Mouse (Mus musculus) lung, embryonic 15.5 days (tissue): ENCODE measurements around the gene Tiam1. TPM values are rescaled to one million over a fixed set of nuclear protein-coding genes. Genes with fewer than 3 reads are reported as not detected.
A peak's percentile ranks its signal among the peaks of the same experiment; 100 is the strongest.

Experiments
- ATAC-seq: fragments of 200-750 bp; cut with Nextera tagmentation; 2 replicates; pipeline ENCODE4 v1.8.0; 2017; ENCODE audit warnings: moderate number of reproducible peaks, borderline replicate concordance; ENCODE audit not compliant: low FRiP score, low TSS enrichment; ENCODE audit errors: extremely low read depth
- H3K27ac ChIP-seq: fragments of 300-500 bp; sonication (generic); 2 replicates; pipeline ENCODE4 v1.5.1; 2015; ENCODE audit warnings: moderate library complexity, mild to moderate bottlenecking, inconsistent platforms
- H3K27me3 ChIP-seq: fragments of 300-500 bp; sonication (generic); 2 replicates; pipeline ENCODE4 v1.6.1; 2015; ENCODE audit warnings: inconsistent platforms
- H3K36me3 ChIP-seq: fragments of 300-500 bp; sonication (generic); 2 replicates; pipeline ENCODE4 v1.6.1; 2015; ENCODE audit warnings: inconsistent platforms
- H3K4me1 ChIP-seq: fragments of 300-500 bp; sonication (generic); 2 replicates; pipeline ENCODE4 v1.6.1; 2015; ENCODE audit warnings: inconsistent platforms
- H3K4me2 ChIP-seq: fragments of 300-500 bp; sonication (generic); 2 replicates; pipeline ENCODE4 v1.6.1; 2015; ENCODE audit warnings: inconsistent platforms, mild to moderate bottlenecking, moderate library complexity
- H3K4me3 ChIP-seq: fragments of 300-500 bp; sonication (generic); 2 replicates; pipeline ENCODE4 v1.5.1; 2015; ENCODE audit warnings: mild to moderate bottlenecking, inconsistent platforms
- H3K9ac ChIP-seq: fragments of 300-500 bp; sonication (generic); 2 replicates; pipeline ENCODE4 v1.6.1; 2015; ENCODE audit warnings: inconsistent platforms
- H3K9me3 ChIP-seq: fragments of 300-500 bp; sonication (generic); 2 replicates; pipeline ENCODE4 v1.6.1; 2016; ENCODE audit warnings: inconsistent platforms
- WGBS: fragments of 180-500 bp; shearing (Covaris S2); methylation state at CpG from one replicate; pipeline ENCODE4 v1.1.7; 2015; 5-methylcytosine and 5-hydroxymethylcytosine counted together
- polyA plus RNA-seq: library from polyadenylated mRNA; unstranded; fragments of >200 nt; fragmentation: Nextera tagmentation; extraction: Ambion mirVana; gene quantifications from 2 replicates; pipeline ENCODE4 v1.2.1, GENCODE M21; 2015

Gene Tiam1
- polyA plus RNA-seq, 1 experiment from 2014 or later: 10.8 TPM

GRCm38 (mm10) chr16:89986672-89987362 is 156.8 kb downstream of the Tiam1 start:
- Histone ChIP-seq H3K4me1 (peaks cover 16% of the 10 kb centered on the region; the same call in 1 of the 2 replicates), H3K9ac (no peak overlapping the region), H3K9me3 (no peaks in the 10 kb centered on the region), H3K27me3 (no peaks in the 10 kb centered on the region), H3K4me3 (no peak overlapping the region), H3K36me3 (no peaks in the 10 kb centered on the region), H3K27ac (no peak overlapping the region), H3K4me2 (no peak overlapping the region)
- ATAC-seq: no peak
- 88% methylated on average over 18 of the region's 18 CpGs for WGBS

GRCm38 (mm10) chr16:89985702-89986481 is 157.7 kb downstream of the Tiam1 start:
- H3K4me1 ChIP-seq: peaks cover 12% of the 10 kb centered on the region; the same call in 1 of the 2 replicates
- H3K4me2 ChIP-seq: no peak overlapping the region
- no peak overlapping the region for H3K4me3 ChIP-seq
- WGBS: 42% methylated on average over 20 of the region's 20 CpGs
- H3K9ac ChIP-seq: no peak overlapping the region
- no peaks in the 10 kb centered on the region for H3K27me3 ChIP-seq
- ATAC-seq: no peak
- no peaks in the 10 kb centered on the region for H3K36me3 ChIP-seq
- H3K27ac ChIP-seq: no peak overlapping the region
- H3K9me3 ChIP-seq: no peaks in the 10 kb centered on the region

GRCm38 (mm10) chr16:89980075-89980744 is 163.4 kb downstream of the Tiam1 start:
- Histone ChIP-seq H3K27ac (no peak overlapping the region), H3K4me1 (no peaks in the 10 kb centered on the region), H3K36me3 (no peaks in the 10 kb centered on the region), H3K9ac (no peak overlapping the region), H3K27me3 (no peaks in the 10 kb centered on the region), H3K4me2 (no peak overlapping the region), H3K4me3 (no peak overlapping the region), H3K9me3 (no peaks in the 10 kb centered on the region)
- ATAC-seq: no peak
- WGBS: 80% methylated on average over 11 of the region's 11 CpGs

GRCm38 (mm10) chr16:89975441-89975840 is 168.1 kb downstream of the Tiam1 start:
- no peak overlapping the region for H3K4me3 ChIP-seq
- ATAC-seq: no peak

GRCm38 (mm10) chr16:89973814-89974712 is 169.5 kb downstream of the Tiam1 start:
- H3K4me3 ChIP-seq: no peak overlapping the region
- WGBS: 71% methylated on average over 16 of the region's 16 CpGs
- no peak overlapping the region for H3K27ac ChIP-seq
- no peaks in the 10 kb centered on the region for H3K36me3 ChIP-seq
- no peak overlapping the region for H3K9ac ChIP-seq
- ATAC-seq: no peak
- no peaks in the 10 kb centered on the region for H3K4me1 ChIP-seq
- no peaks in the 10 kb centered on the region for H3K27me3 ChIP-seq
- no peaks in the 10 kb centered on the region for H3K9me3 ChIP-seq
- H3K4me2 ChIP-seq: no peak overlapping the region

More at GRCm38 (mm10) chr16:89975441-89975840, 168.1 kb downstream of the Tiam1 start:
- 76% methylated on average over 9 of the region's 9 CpGs for WGBS
- Histone ChIP-seq H3K36me3 (no peaks in the 10 kb centered on the region), H3K4me2 (no peak overlapping the region), H3K27me3 (no peaks in the 10 kb centered on the region), H3K27ac (no peak overlapping the region), H3K9ac (no peak overlapping the region), H3K4me1 (no peaks in the 10 kb centered on the region), H3K9me3 (no peaks in the 10 kb centered on the region)

- Histone ChIP-seq H3K27me3 (no peaks in the 10 kb centered on the region), H3K4me1 (peaks cover 2% of the 10 kb centered on the region; the same call in 1 of the 2 replicates), H3K4me2 (no peak overlapping the region), H3K27ac (no peak overlapping the region), H3K9me3 (no peaks in the 10 kb centered on the region), H3K36me3 (no peaks in the 10 kb centered on the region), H3K4me3 (no peak overlapping the region), H3K9ac (no peak overlapping the region)
- ATAC-seq: no peak
- WGBS: 89% methylated on average over 15 of the region's 15 CpGs
Observed at GRCm38 (mm10) chr16:89972854-89973487, 170.6 kb downstream of the Tiam1 start.

- Histone ChIP-seq H3K9me3 (no peaks in the 10 kb centered on the region), H3K4me3 (no peak overlapping the region), H3K4me2 (no peak overlapping the region), H3K36me3 (no peaks in the 10 kb centered on the region), H3K4me1 (peaks cover 2% of the 10 kb centered on the region; the same call in 1 of the 2 replicates), H3K9ac (no peak overlapping the region), H3K27ac (no peak overlapping the region), H3K27me3 (no peaks in the 10 kb centered on the region)
- WGBS: 79% methylated on average over 6 of the region's 6 CpGs
- no peak for ATAC-seq
Observed at GRCm38 (mm10) chr16:89972018-89972417, 171.6 kb downstream of the Tiam1 start.

GRCm38 (mm10) chr16:89968058-89968457 is 175.5 kb downstream of the Tiam1 start:
- Histone ChIP-seq H3K9ac (no peak overlapping the region), H3K36me3 (no peaks in the 10 kb centered on the region), H3K4me2 (no peak overlapping the region), H3K4me3 (no peak overlapping the region), H3K9me3 (no peaks in the 10 kb centered on the region), H3K27ac (no peak overlapping the region), H3K27me3 (no peaks in the 10 kb centered on the region), H3K4me1 (peaks cover 2% of the 10 kb centered on the region; the same call in 1 of the 2 replicates)
- 70% methylated on average over 6 of the region's 6 CpGs for WGBS
- no peak for ATAC-seq

GRCm38 (mm10) chr16:89962876-89963275 is 180.7 kb downstream of the Tiam1 start:
- Histone ChIP-seq H3K4me2 (no peak overlapping the region), H3K4me1 (peaks cover 20% of the 10 kb centered on the region), H3K9me3 (no peaks in the 10 kb centered on the region), H3K36me3 (no peaks in the 10 kb centered on the region), H3K27me3 (peaks cover 13% of the 10 kb centered on the region; the same call in 1 of the 2 replicates), H3K27ac (no peak overlapping the region), H3K9ac (no peak overlapping the region), H3K4me3 (no peak overlapping the region)
- ATAC-seq: no peak
- 87% methylated on average over 14 of the region's 14 CpGs for WGBS

- Histone ChIP-seq H3K9me3 (no peaks in the 10 kb centered on the region), H3K4me2 (peak overlapping the region; percentile 91), H3K4me3 (peak overlapping the region; percentile 48), H3K27ac (no peak overlapping the region), H3K36me3 (no peaks in the 10 kb centered on the region), H3K27me3 (peaks cover 13% of the 10 kb centered on the region; the same call in 1 of the 2 replicates), H3K4me1 (peaks cover 20% of the 10 kb centered on the region), H3K9ac (no peak overlapping the region)
- WGBS: 11% methylated on average over 7 of the region's 8 CpGs
- no peak for ATAC-seq
Observed at GRCm38 (mm10) chr16:89960904-89961303, 182.7 kb downstream of the Tiam1 start.
